Mouse (Mus musculus) small intestine, adult 2 months (tissue): ENCODE results near the gene Sigmar1.
"Not testable (repeated sequence)": the region's sequence is repeated elsewhere in the genome, so short reads cannot be mapped to it uniquely, and the experiment has no call there.

ENCODE experiments used
- CTCF ChIP-seq: fragments of 200-500 bp; IDR thresholded peaks from 2 replicates; pipeline ENCODE4 v1.5.1; 2012; ENCODE audit warnings: low read depth, mild to moderate bottlenecking, control low read depth, inconsistent platforms, low read length, moderate library complexity, mixed read lengths; ENCODE audit not compliant: insufficient replicate concordance, insufficient read length; ENCODE audit errors: extremely low read depth
- POLR2A ChIP-seq: fragments of 200-500 bp; IDR thresholded peaks from 2 replicates; pipeline ENCODE4 v1.6.1; 2012; ENCODE audit warnings: low read depth, mild to moderate bottlenecking, control low read depth, inconsistent platforms, low read length, moderate library complexity

GRCm38 (mm10) chr4:41773502-41773901 lies 17.5 kb upstream of the Sigmar1 start:
- not testable (repeated sequence) for TF ChIP-seq POLR2A, CTCF
